Mouse (Mus musculus) MN1 (cell line): ENCODE data around the gene Fosl2.

ENCODE experiments used
- DNase-seq: peaks from one replicate; pipeline ENCODE4 v3.0.0-alpha.2; 2016; ENCODE audit warnings: low spot score

Gene Fosl2

GRCm38 (mm10) chr5:32134051-32134732, 1.4 kb upstream of the Fosl2 start:
- peak; percentile 52 for DNase-seq

- peak; percentile 91 for DNase-seq
Measured at GRCm38 (mm10) chr5:32134903-32135335, 682 bp upstream of the Fosl2 start.

- peak; percentile 64 for DNase-seq
Measured at GRCm38 (mm10) chr5:32136301-32136863, 781 bp downstream of the Fosl2 start.

- peak; percentile 47 for DNase-seq
Measured at GRCm38 (mm10) chr5:32137106-32137522, 1.5 kb downstream of the Fosl2 start.

- DNase-seq = no peak
Measured at GRCm38 (mm10) chr5:32138446-32139195, 3.0 kb downstream of the Fosl2 start.

GRCm38 (mm10) chr5:32139516-32140037, 4.0 kb downstream of the Fosl2 start:
- DNase-seq = peak; percentile 77

- DNase-seq = no peak
Measured at GRCm38 (mm10) chr5:32141899-32142298, 6.3 kb downstream of the Fosl2 start.

GRCm38 (mm10) chr5:32143433-32143970, 7.9 kb downstream of the Fosl2 start:
- no peak for DNase-seq

- DNase-seq = peak; percentile 36
Measured at GRCm38 (mm10) chr5:32146281-32146680, 10.7 kb downstream of the Fosl2 start.

GRCm38 (mm10) chr5:32148593-32148992, 13.0 kb downstream of the Fosl2 start:
- no peak for DNase-seq

GRCm38 (mm10) chr5:32151244-32151643, 15.6 kb downstream of the Fosl2 start:
- DNase-seq = no peak

GRCm38 (mm10) chr5:32152725-32153417, 17.3 kb downstream of the Fosl2 start:
- no peak for DNase-seq

GRCm38 (mm10) chr5:32153418-32153740, 17.8 kb downstream of the Fosl2 start:
- DNase-seq = no peak

- no peak for DNase-seq
Measured at GRCm38 (mm10) chr5:32153791-32154490, 18.3 kb downstream of the Fosl2 start.

GRCm38 (mm10) chr5:32154931-32155688, 19.5 kb downstream of the Fosl2 start:
- no peak for DNase-seq

- no peak for DNase-seq
Measured at GRCm38 (mm10) chr5:32155927-32156326, 20.3 kb downstream of the Fosl2 start.

GRCm38 (mm10) chr5:32163478-32164043, 28.0 kb downstream of the Fosl2 start:
- DNase-seq = no peak

- DNase-seq = no peak
Measured at GRCm38 (mm10) chr5:32172188-32172587, 36.6 kb downstream of the Fosl2 start.

GRCm38 (mm10) chr5:32176800-32177199, 41.2 kb downstream of the Fosl2 start:
- DNase-seq = no peak

- no peak for DNase-seq
Measured at GRCm38 (mm10) chr5:32177737-32178136, 42.1 kb downstream of the Fosl2 start.
